In genomic region chr16:91303776-91304709, GRCm38 (mm10) we compare ENCODE assay signal across 9 mouse cellular contexts. TPM values are rescaled to one million over a fixed set of nuclear protein-coding genes. Genes with fewer than 3 reads are reported as not detected.
DNase-seq lines count a peak whose midpoint lies in the region; ATAC-seq lines count a peak whose summit lies in the region.
"Had no signal": no experiment of that assay in that cellular context is flagged by ENCODE, and none has a peak within 500 bp of the region (broad histone marks: within the 10 kb centered on the region; RNA-seq: fewer than 3 reads in every experiment).

No protein-coding gene starts in this region.

- 0 out of 2 replicates have a peak overlapping the region, but pooled peaks have one; percentile 22 for H3K27ac ChIP-seq in midbrain, embryonic 12.5 days (replicated peaks)

- ATAC-seq in hematopoietic stem cell, adult 5-6 weeks (replicated peaks in 1 of 2; ENCODE audit: insufficient read depth in 1 of 2, low FRiP score in 2 of 2, low TSS enrichment in 1 of 2, low read depth in 1 of 2, poor library complexity in 2 of 2, severe bottlenecking in 2 of 2): peak; percentile 68 to 76
- peak; percentile 24; the same call in 1 of the 2 replicates for ATAC-seq in midbrain, embryonic 12.5 days (ENCODE audit: low FRiP score, low read depth)

- intact Hi-C loops in heart, postnatal 25 days (cut with DNase I): no loop called here

- peaks cover 54% of the 10 kb centered on the region for H3K4me1 ChIP-seq in midbrain, embryonic 12.5 days

- no peak overlapping the region for H3K9ac ChIP-seq in midbrain, embryonic 12.5 days (replicated peaks)

- 37% methylated on average over 26 of the region's 26 CpGs for WGBS in midbrain, embryonic 12.5 days

- H3K36me3 ChIP-seq in midbrain, embryonic 12.5 days: no peaks in the 10 kb centered on the region

- peak; percentile 21 for DNase-seq in heart, postnatal 4 days
- DNase-seq in heart, postnatal 25 days (ENCODE audit: low spot score): no peak
- peak; percentile 91 for DNase-seq in brain, adult 2 months (ENCODE audit: low read depth, low spot score)
- DNase-seq in spleen, adult 18-20 months: no peak
- DNase-seq in MN1 (ENCODE audit: low spot score): no peak
- no peak for DNase-seq in thymus, postnatal 36 days

- H3K4me3 ChIP-seq in midbrain, embryonic 12.5 days: no peak overlapping the region

- H3K27me3 ChIP-seq in midbrain, embryonic 12.5 days: peaks cover 94% of the 10 kb centered on the region

- H3K4me2 ChIP-seq in midbrain, embryonic 12.5 days (replicated peaks): no peak overlapping the region

- H3K9me3 ChIP-seq in midbrain, embryonic 12.5 days: no peaks in the 10 kb centered on the region

RNA-seq across cellular contexts. Expression of gene Olig1, which starts 34.5 kb away (rescaled TPM):
- total RNA-seq in heart, postnatal 4 days (2021): not detected
- total RNA-seq in heart, postnatal 25 days (2021): not detected
- total RNA-seq in hematopoietic stem cell, adult 5-6 weeks (2017): not detected in 2 replicates
- polyA plus RNA-seq in midbrain, embryonic 12.5 days (2016; fragmentation: Nextera tagmentation; extraction: Ambion mirVana): 2.4 and 5.1 TPM in 2 replicates
- polyA plus RNA-seq: spleen, adult 2 months had no signal

Comparison
In these comparisons a context has a peak if more than half of its experiments do, and no peak if none do; other contexts are left out.
1. DNase-seq: peak in heart, postnatal 4 days (single experiment) and brain, adult 2 months (single experiment); none in heart, postnatal 25 days (single experiment), spleen, adult 18-20 months (0 of 2), MN1 (single experiment) and thymus, postnatal 36 days (0 of 2).